Mouse (Mus musculus) limb, embryonic 11.5 days (tissue): Measurements from ENCODE around the gene Sh3d19. TPM values are rescaled to one million over a fixed set of nuclear protein-coding genes. Genes with fewer than 3 reads are reported as not detected.

Experiments
- ATAC-seq: fragments of 200-750 bp; cut with Nextera tagmentation; 2 replicates; pipeline ENCODE4 v1.8.0; 2017; ENCODE audit warnings: low read depth; ENCODE audit not compliant: insufficient number of reproducible peaks, low FRiP score, low TSS enrichment
- DNase-seq: peaks from one replicate; pipeline ENCODE4 v3.0.0-alpha.2; 2015; ENCODE audit warnings: low spot score
- H3K27ac ChIP-seq: fragments of 300-500 bp; sonication (generic); replicated peaks from 2 replicates; pipeline ENCODE4 v1.5.1; 2014; ENCODE audit warnings: low read depth, mild to moderate bottlenecking, low read length
- H3K27me3 ChIP-seq: fragments of 300-500 bp; sonication (generic); 2 replicates; pipeline ENCODE4 v1.6.1; 2014; ENCODE audit warnings: mild to moderate bottlenecking, low read length, mixed read lengths; ENCODE audit not compliant: control insufficient read depth, insufficient read depth
- H3K36me3 ChIP-seq: fragments of 300-500 bp; sonication (generic); 2 replicates; pipeline ENCODE4 v1.6.1; 2014; ENCODE audit warnings: mild to moderate bottlenecking, low read length, moderate library complexity, mixed read lengths; ENCODE audit not compliant: control insufficient read depth, insufficient read depth
- H3K4me1 ChIP-seq: fragments of 300-500 bp; sonication (generic); 2 replicates; pipeline ENCODE4 v1.6.1; 2014; ENCODE audit warnings: low read length, mixed read lengths; ENCODE audit not compliant: control insufficient read depth, insufficient read depth
- H3K4me2 ChIP-seq: fragments of 300-500 bp; sonication (generic); 2 replicates; pipeline ENCODE4 v1.6.1; 2014; ENCODE audit warnings: low read depth, mild to moderate bottlenecking, moderate library complexity; ENCODE audit not compliant: severe bottlenecking
- H3K4me3 ChIP-seq: fragments of 300-500 bp; sonication (generic); 2 replicates; pipeline ENCODE4 v1.5.1; 2014; ENCODE audit warnings: low read depth, low read length
- H3K9ac ChIP-seq: fragments of 300-500 bp; sonication (generic); 2 replicates; pipeline ENCODE4 v1.6.1; 2014; ENCODE audit warnings: mild to moderate bottlenecking, low read length
- H3K9me3 ChIP-seq: fragments of 300-500 bp; sonication (generic); 2 replicates; pipeline ENCODE4 v1.6.1; 2016; ENCODE audit warnings: low read length; ENCODE audit not compliant: control insufficient read depth
- WGBS: fragments of 180-500 bp; shearing (Covaris S2); extraction: QIAGEN DNeasy Blood & Tissue Kit; methylation state at CpG from one replicate; pipeline ENCODE4 v1.1.7; 2014; 5-methylcytosine and 5-hydroxymethylcytosine counted together
- polyA plus RNA-seq: library from polyadenylated mRNA; unstranded; fragments of >200 nt; fragmentation: Nextera tagmentation; extraction: Ambion mirVana; gene quantifications from 2 replicates; pipeline ENCODE4 v1.2.1, GENCODE M21; 2014

Sh3d19 gene
- polyA plus RNA-seq, 1 experiment from 2014 or later, result 19.4 TPM

DNA sequence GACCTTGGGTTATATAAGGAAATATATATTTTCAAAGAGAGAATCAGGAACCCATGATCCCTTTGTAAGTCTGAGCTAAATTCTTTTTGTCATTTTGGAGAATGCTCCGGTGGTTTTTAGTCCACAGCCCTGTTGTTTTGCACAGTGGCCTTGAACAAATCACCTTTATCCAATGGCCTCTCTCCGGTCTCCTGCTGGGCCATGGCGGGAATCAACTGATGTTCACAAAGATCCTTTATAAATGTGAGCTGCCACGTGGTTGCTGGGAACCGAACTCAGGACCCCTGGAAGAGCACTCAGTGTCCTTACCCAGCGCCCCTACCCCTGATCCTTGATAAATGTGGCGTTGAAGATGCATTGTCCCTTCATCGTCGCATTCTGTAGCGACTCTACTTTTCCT is 33.8 kb downstream of the Sh3d19 start:
- no peak for ATAC-seq
- H3K4me2 ChIP-seq, result no peak overlapping the region
- H3K4me1 ChIP-seq, result no peaks in the 10 kb centered on the region
- H3K36me3 ChIP-seq, result no peaks in the 10 kb centered on the region; the same call in 1 of the 2 replicates
- no peaks in the 10 kb centered on the region; the same call in 1 of the 2 replicates for H3K9me3 ChIP-seq
- DNase-seq, result no peak
- H3K27me3 ChIP-seq, result no peaks in the 10 kb centered on the region
- H3K27ac ChIP-seq, result no peak overlapping the region
- H3K9ac ChIP-seq, result no peak overlapping the region
- no peak overlapping the region for H3K4me3 ChIP-seq
- WGBS, result 94% methylated on average over 10 of the region's 10 CpGs

DNA sequence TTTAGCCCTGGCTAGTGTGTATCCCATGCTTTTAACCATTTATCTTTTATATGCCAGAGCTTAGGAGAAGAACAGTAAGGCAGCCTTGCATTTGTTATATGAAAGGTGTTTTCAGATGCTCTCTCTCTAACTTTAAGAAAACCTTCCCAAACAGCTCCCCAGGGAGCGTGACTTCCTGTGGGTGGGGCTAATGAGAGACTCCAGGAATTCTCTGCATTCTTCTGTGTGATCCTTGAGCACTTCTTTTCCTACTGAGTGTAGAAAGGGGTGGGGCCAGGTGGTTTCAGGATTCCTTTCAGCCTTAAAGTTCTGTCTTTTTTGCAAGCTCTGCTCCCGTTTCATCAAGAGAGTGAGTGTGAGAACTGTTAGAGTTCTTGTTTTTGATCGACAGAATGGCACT is 39.7 kb downstream of the Sh3d19 start:
- H3K4me1 ChIP-seq, result peaks cover 7% of the 10 kb centered on the region; the same call in 1 of the 2 replicates
- 65% methylated on average over 3 of the region's 3 CpGs for WGBS
- ATAC-seq (no peak), DNase-seq (no peak)
- H3K4me3 ChIP-seq, result no peak overlapping the region
- H3K36me3 ChIP-seq, result no peaks in the 10 kb centered on the region; the same call in 1 of the 2 replicates
- no peak overlapping the region for H3K27ac ChIP-seq
- no peak overlapping the region for H3K9ac ChIP-seq
- H3K4me2 ChIP-seq, result no peak overlapping the region
- no peaks in the 10 kb centered on the region for H3K27me3 ChIP-seq
- H3K9me3 ChIP-seq, result no peaks in the 10 kb centered on the region

DNA sequence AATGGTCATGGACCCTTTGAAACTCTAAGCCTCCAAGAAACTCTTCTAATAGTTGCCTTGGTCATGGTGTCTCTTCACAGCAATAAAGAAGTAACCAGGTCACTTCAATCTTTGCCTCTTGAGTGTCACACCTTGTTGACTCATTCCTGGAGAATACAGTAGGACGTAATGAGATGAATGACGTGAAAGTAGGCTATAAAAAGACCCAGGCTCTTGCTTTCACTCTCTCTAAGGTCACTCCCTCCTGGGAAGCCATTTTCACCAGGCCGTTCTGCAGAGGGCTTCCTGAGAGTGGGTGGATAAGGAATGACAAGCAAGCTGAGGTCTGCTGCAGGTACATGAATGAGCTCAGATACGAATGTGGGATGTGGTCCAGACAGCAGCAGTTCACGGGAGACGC is 40.5 kb downstream of the Sh3d19 start:
- no peaks in the 10 kb centered on the region for H3K9me3 ChIP-seq
- WGBS, result 80% methylated on average over 6 of the region's 6 CpGs
- H3K9ac ChIP-seq, result no peak overlapping the region
- H3K4me2 ChIP-seq, result no peak overlapping the region
- H3K36me3 ChIP-seq, result no peaks in the 10 kb centered on the region; the same call in 1 of the 2 replicates
- H3K4me1 ChIP-seq, result peaks cover 7% of the 10 kb centered on the region; the same call in 1 of the 2 replicates
- no peak overlapping the region for H3K27ac ChIP-seq
- ATAC-seq, result no peak
- no peak for DNase-seq
- H3K27me3 ChIP-seq, result no peaks in the 10 kb centered on the region
- H3K4me3 ChIP-seq, result no peak overlapping the region

DNA sequence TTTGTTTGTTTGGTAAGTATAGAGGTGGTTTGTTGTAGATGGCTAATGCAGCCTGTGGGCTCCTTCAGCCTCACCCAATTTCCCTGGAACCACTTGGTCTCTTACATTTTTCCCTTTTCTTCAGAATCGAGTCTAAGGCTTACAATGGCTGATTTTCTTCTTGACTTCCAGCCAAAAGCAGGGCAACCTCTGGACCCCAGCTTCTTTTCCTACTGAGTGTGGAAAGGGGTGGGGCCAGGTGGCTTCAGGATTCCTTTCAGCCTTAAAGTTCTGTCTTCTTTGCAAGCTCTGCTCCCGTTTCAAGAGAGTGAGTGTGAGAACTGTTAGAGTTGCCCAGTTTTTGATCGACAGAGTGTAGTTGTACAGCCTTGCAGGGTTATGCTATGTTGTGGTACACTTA is 40.9 kb downstream of the Sh3d19 start:
- Histone ChIP-seq H3K27ac (no peak overlapping the region), H3K36me3 (no peaks in the 10 kb centered on the region; the same call in 1 of the 2 replicates), H3K27me3 (no peaks in the 10 kb centered on the region), H3K4me1 (peaks cover 7% of the 10 kb centered on the region; the same call in 1 of the 2 replicates), H3K4me3 (no peak overlapping the region), H3K9ac (no peak overlapping the region), H3K9me3 (no peaks in the 10 kb centered on the region), H3K4me2 (no peak overlapping the region)
- 80% methylated on average over 3 of the region's 3 CpGs for whole genome bisulfite sequencing
- ATAC-seq (no peak), DNase-seq (no peak)

DNA sequence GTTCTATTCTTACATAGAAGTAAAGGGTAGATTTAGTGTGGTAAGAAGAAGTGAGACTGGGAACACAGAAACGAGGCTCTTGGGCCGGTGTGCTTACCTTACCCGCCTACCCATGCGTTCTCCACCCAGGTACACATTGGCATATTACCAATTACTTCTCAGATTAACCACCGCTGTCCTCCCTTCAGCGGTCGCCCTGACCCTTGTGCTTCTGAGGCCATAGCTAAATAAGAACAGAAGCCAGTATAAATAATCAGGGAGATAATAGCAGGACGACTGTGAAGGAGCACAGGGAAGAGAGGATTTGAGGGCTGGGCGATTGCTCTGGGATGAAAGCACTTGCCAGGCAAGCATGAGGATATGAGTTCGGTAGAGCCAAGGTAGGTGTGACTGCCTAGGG is 42.9 kb downstream of the Sh3d19 start:
- no peaks in the 10 kb centered on the region for H3K9me3 ChIP-seq
- H3K9ac ChIP-seq, result no peak overlapping the region
- no peak overlapping the region for H3K4me3 ChIP-seq
- no peaks in the 10 kb centered on the region for H3K27me3 ChIP-seq
- DNase-seq (no peak), ATAC-seq (no peak)
- H3K4me2 ChIP-seq, result no peak overlapping the region
- H3K4me1 ChIP-seq, result peaks cover 7% of the 10 kb centered on the region; the same call in 1 of the 2 replicates
- 81% methylated on average over 10 of the region's 10 CpGs for WGBS
- no peak overlapping the region for H3K27ac ChIP-seq
- H3K36me3 ChIP-seq, result no peaks in the 10 kb centered on the region

DNA sequence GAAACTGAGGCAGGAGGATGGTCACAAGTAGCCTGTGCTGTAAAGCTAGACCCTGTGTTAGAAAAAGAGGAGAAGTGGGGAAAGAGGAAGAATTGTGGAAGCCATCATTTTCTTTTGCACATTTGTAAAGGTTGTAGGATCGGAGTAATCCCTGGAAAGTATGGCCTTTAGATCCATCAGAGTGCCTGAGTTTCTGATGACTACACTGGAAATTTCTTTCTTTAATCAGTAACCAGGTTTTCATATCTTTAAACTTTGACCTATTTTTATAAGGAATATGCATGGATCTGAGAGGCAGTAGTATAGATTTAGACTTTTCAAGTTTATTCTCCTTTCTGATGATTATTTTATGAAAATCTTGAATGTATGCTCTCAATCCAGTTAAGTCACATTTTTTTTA is 46.1 kb downstream of the Sh3d19 start:
- Histone ChIP-seq H3K27ac (no peak overlapping the region), H3K4me2 (no peak overlapping the region), H3K4me1 (no peaks in the 10 kb centered on the region), H3K4me3 (no peak overlapping the region), H3K9me3 (no peaks in the 10 kb centered on the region), H3K36me3 (no peaks in the 10 kb centered on the region), H3K9ac (no peak overlapping the region), H3K27me3 (no peaks in the 10 kb centered on the region)
- ATAC-seq, result no peak
- DNase-seq, result no peak
- 85% methylated on average over 1 of the region's 1 CpGs for WGBS

DNA sequence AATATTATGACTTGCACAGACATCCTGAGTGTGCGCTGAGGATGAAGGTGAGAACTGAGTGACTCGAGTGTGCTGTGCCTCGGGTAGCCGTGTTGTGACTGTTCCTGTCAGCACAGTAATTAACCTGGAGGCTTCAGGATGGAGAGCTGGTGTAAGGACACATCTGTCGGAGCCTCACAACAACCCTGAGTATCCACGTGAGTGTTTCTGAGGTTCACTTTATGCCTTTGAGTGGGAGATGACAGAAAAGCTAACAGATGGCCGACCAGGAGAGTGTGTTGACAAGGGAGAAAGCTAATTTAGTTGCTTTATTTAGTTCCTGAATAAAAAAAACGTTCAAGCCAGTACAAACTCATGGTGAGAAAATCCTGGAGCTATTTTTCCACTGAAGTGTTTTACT is 46.6 kb downstream of the Sh3d19 start:
- H3K36me3 ChIP-seq, result no peaks in the 10 kb centered on the region
- no peak overlapping the region for H3K27ac ChIP-seq
- no peak overlapping the region for H3K4me2 ChIP-seq
- no peak for ATAC-seq
- no peak overlapping the region for H3K4me3 ChIP-seq
- 32% methylated on average over 8 of the region's 8 CpGs for WGBS
- DNase-seq, result no peak
- H3K9ac ChIP-seq, result no peak overlapping the region
- no peaks in the 10 kb centered on the region for H3K9me3 ChIP-seq
- H3K27me3 ChIP-seq, result no peaks in the 10 kb centered on the region
- H3K4me1 ChIP-seq, result no peaks in the 10 kb centered on the region

DNA sequence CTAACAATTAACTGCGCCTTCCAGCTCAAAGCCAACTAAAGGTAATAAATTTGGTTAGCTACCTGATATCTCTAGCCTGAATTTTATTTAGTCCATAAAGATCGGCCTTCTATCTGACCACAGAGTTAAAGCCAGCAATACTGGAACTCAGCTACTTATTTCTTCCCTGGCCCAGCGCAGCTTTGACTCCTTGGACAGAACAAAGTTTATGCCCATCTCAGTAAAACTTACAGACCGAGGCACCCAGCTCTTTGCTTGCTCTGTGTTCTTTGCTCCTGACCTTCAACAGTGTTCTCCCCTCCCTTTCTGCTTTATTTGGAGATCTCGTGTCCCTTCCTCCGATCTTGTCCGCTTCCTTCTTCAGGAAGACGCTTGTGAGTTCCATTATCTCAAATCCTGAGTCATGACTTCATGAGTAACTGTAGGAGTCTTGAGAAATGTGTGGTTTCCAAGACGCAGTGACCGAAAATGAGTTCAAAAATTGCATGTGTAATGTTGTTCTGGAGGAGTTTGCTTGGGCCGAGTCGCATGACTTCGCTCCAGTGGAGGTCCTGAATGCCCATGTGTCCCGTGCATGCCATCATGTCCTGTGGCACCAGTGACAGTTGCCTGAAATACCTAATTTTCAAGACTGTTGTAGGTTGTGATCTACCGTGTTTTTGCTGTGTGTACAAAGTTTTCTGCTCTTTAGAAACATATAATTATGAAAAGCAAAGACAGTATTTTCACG is 50.2 kb downstream of the Sh3d19 start:
- Histone ChIP-seq H3K4me2 (no peak overlapping the region), H3K9me3 (no peaks in the 10 kb centered on the region), H3K27me3 (no peaks in the 10 kb centered on the region), H3K9ac (no peak overlapping the region), H3K27ac (no peak overlapping the region), H3K4me3 (no peak overlapping the region), H3K36me3 (no peaks in the 10 kb centered on the region), H3K4me1 (peaks cover 12% of the 10 kb centered on the region)
- WGBS, result 87% methylated on average over 16 of the region's 16 CpGs
- DNase-seq, result no peak
- ATAC-seq, result no peak

DNA sequence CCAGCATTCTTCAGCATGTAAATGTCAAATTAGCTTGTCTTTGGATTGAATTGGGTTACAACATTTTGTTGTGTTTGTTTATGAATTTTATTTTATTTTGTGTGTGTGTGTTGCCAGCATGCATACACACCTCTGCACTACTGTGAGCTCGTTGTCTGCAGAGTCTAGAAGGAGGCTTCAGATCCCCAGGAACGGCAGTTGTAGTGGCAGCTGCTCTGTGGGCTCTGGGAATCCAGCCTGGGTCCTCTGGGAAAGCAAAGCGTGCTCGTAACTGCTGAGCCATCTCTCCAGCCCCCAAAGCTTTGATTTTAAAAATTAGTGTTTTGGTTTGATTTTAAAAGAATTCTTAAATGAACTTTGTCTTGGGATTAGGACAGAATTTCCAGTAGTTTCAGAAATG is 50.7 kb downstream of the Sh3d19 start:
- DNase-seq, result no peak
- no peak overlapping the region for H3K4me3 ChIP-seq
- H3K36me3 ChIP-seq, result no peaks in the 10 kb centered on the region
- peaks cover 12% of the 10 kb centered on the region for H3K4me1 ChIP-seq
- ATAC-seq, result no peak
- no peak overlapping the region for H3K9ac ChIP-seq
- H3K9me3 ChIP-seq, result no peaks in the 10 kb centered on the region
- no peak overlapping the region for H3K27ac ChIP-seq
- no peak overlapping the region for H3K4me2 ChIP-seq
- no peaks in the 10 kb centered on the region for H3K27me3 ChIP-seq
- 77% methylated on average over 4 of the region's 4 CpGs for WGBS
